Mouse (Mus musculus) liver, embryonic 12.5 days (tissue): ENCODE data around the gene Kat6b. TPM values are rescaled to one million over a fixed set of nuclear protein-coding genes. Genes with fewer than 3 reads are reported as not detected.

Experiments used
- ATAC-seq: fragments of 200-750 bp; cut with Nextera tagmentation; 2 replicates; pipeline ENCODE4 v1.8.0; 2017; ENCODE audit warnings: moderate number of reproducible peaks, mild to moderate bottlenecking, moderate library complexity
- H3K27ac ChIP-seq: fragments of 300-500 bp; sonication (generic); 2 replicates; pipeline ENCODE4 v1.5.1; 2016; ENCODE audit warnings: mild to moderate bottlenecking
- H3K27me3 ChIP-seq: fragments of 300-500 bp; sonication (generic); replicated peaks from 2 replicates; pipeline ENCODE4 v1.6.1; 2016; ENCODE audit warnings: mild to moderate bottlenecking, moderate library complexity
- H3K36me3 ChIP-seq: fragments of 300-500 bp; sonication (generic); 2 replicates; pipeline ENCODE4 v1.6.1; 2016; ENCODE audit warnings: mild to moderate bottlenecking, moderate library complexity
- H3K4me1 ChIP-seq: fragments of 300-500 bp; sonication (generic); 2 replicates; pipeline ENCODE4 v1.6.1; 2016
- H3K4me2 ChIP-seq: fragments of 300-500 bp; sonication (generic); 2 replicates; pipeline ENCODE4 v1.6.1; 2016; ENCODE audit warnings: mild to moderate bottlenecking, moderate library complexity
- H3K4me3 ChIP-seq: fragments of 300-500 bp; sonication (generic); 2 replicates; pipeline ENCODE4 v1.5.1; 2016; ENCODE audit warnings: mild to moderate bottlenecking, moderate library complexity
- H3K9ac ChIP-seq: fragments of 300-500 bp; sonication (generic); 2 replicates; pipeline ENCODE4 v1.6.1; 2016; ENCODE audit warnings: mild to moderate bottlenecking, moderate library complexity
- H3K9me3 ChIP-seq: fragments of 300-500 bp; sonication (generic); replicated peaks from 2 replicates; pipeline ENCODE4 v1.6.1; 2016; ENCODE audit warnings: mild to moderate bottlenecking, moderate library complexity
- WGBS: fragments of 180-500 bp; shearing (Covaris S2); methylation state at CpG from one replicate; pipeline ENCODE4 v1.1.7; 2016; ENCODE audit not compliant: insufficient replicate concordance; 5-methylcytosine and 5-hydroxymethylcytosine counted together
- polyA plus RNA-seq: library from polyadenylated mRNA; unstranded; fragments of >200 nt; fragmentation: Nextera tagmentation; extraction: Ambion mirVana; gene quantifications from 2 replicates; pipeline ENCODE4 v1.2.1, GENCODE M21; 2016

Kat6b gene
- polyA plus RNA-seq, 1 experiment from 2014 or later = 3.9 TPM

- Histone ChIP-seq H3K27ac (no peak overlapping the region), H3K36me3 (no peaks in the 10 kb centered on the region), H3K9ac (no peak overlapping the region), H3K9me3 (no peaks in the 10 kb centered on the region), H3K27me3 (no peaks in the 10 kb centered on the region), H3K4me1 (peaks cover 20% of the 10 kb centered on the region), H3K4me3 (no peak overlapping the region), H3K4me2 (no peak overlapping the region)
- ATAC-seq = no peak
- 85% methylated on average over 11 of the region's 11 CpGs for WGBS
Observed at GRCm38 (mm10) chr14:21536485-21537181, 55.4 kb downstream of the Kat6b start.

- peaks cover 22% of the 10 kb centered on the region for H3K4me1 ChIP-seq
- peak overlapping the region; percentile 19; the same call in 1 of the 2 replicates for H3K4me2 ChIP-seq
- no peak for ATAC-seq
- peaks cover 9% of the 10 kb centered on the region for H3K36me3 ChIP-seq
- no peaks in the 10 kb centered on the region for H3K27me3 ChIP-seq
- no peaks in the 10 kb centered on the region for H3K9me3 ChIP-seq
- no peak overlapping the region for H3K27ac ChIP-seq
- H3K9ac ChIP-seq = no peak overlapping the region
- no peak overlapping the region for H3K4me3 ChIP-seq
- WGBS = 47% methylated on average over 3 of the region's 3 CpGs
Observed at GRCm38 (mm10) chr14:21537838-21538237, 56.6 kb downstream of the Kat6b start.

- H3K9me3 ChIP-seq = no peaks in the 10 kb centered on the region
- H3K4me1 ChIP-seq = peaks cover 26% of the 10 kb centered on the region
- H3K9ac ChIP-seq = no peak overlapping the region
- 57% methylated on average over 3 of the region's 3 CpGs for WGBS
- no peaks in the 10 kb centered on the region for H3K27me3 ChIP-seq
- no peak for ATAC-seq
- H3K27ac ChIP-seq = no peak overlapping the region
- no peak overlapping the region for H3K4me2 ChIP-seq
- H3K4me3 ChIP-seq = no peak overlapping the region
- H3K36me3 ChIP-seq = peaks cover 9% of the 10 kb centered on the region
Observed at GRCm38 (mm10) chr14:21539731-21540130, 58.5 kb downstream of the Kat6b start.

- H3K36me3 ChIP-seq = peaks cover 9% of the 10 kb centered on the region
- H3K27ac ChIP-seq = no peak overlapping the region
- no peak overlapping the region for H3K9ac ChIP-seq
- H3K4me2 ChIP-seq = no peak overlapping the region
- ATAC-seq = no peak
- H3K4me3 ChIP-seq = no peak overlapping the region
- no peaks in the 10 kb centered on the region for H3K9me3 ChIP-seq
- H3K27me3 ChIP-seq = no peaks in the 10 kb centered on the region
- 62% methylated on average over 3 of the region's 3 CpGs for WGBS
- peaks cover 28% of the 10 kb centered on the region for H3K4me1 ChIP-seq
Observed at GRCm38 (mm10) chr14:21540361-21540760, 59.1 kb downstream of the Kat6b start.

GRCm38 (mm10) chr14:21545529-21545928 is 64.3 kb downstream of the Kat6b start:
- no peaks in the 10 kb centered on the region for H3K9me3 ChIP-seq
- H3K36me3 ChIP-seq = peaks cover 9% of the 10 kb centered on the region

GRCm38 (mm10) chr14:21546351-21546750 is 65.1 kb downstream of the Kat6b start:
- no peaks in the 10 kb centered on the region for H3K9me3 ChIP-seq
- H3K27ac ChIP-seq = no peak overlapping the region
- 87% methylated on average over 3 of the region's 3 CpGs for WGBS
- H3K36me3 ChIP-seq = peaks cover 9% of the 10 kb centered on the region
- no peak overlapping the region for H3K9ac ChIP-seq
- no peak overlapping the region for H3K4me2 ChIP-seq
- no peak overlapping the region for H3K4me3 ChIP-seq
- peaks cover 50% of the 10 kb centered on the region for H3K4me1 ChIP-seq
- H3K27me3 ChIP-seq = no peaks in the 10 kb centered on the region
- ATAC-seq = no peak

More at GRCm38 (mm10) chr14:21545529-21545928, 64.3 kb downstream of the Kat6b start:
- no peak overlapping the region for H3K4me3 ChIP-seq
- 77% methylated on average over 4 of the region's 4 CpGs for WGBS
- H3K4me1 ChIP-seq = peaks cover 48% of the 10 kb centered on the region
- no peak for ATAC-seq
- no peaks in the 10 kb centered on the region for H3K27me3 ChIP-seq
- no peak overlapping the region for H3K4me2 ChIP-seq
- no peak overlapping the region for H3K9ac ChIP-seq
- no peak overlapping the region for H3K27ac ChIP-seq

- H3K36me3 ChIP-seq = peaks cover 4% of the 10 kb centered on the region
- no peak overlapping the region for H3K9ac ChIP-seq
- WGBS = 54% methylated on average over 7 of the region's 7 CpGs
- no peak overlapping the region for H3K4me2 ChIP-seq
- no peak overlapping the region for H3K4me3 ChIP-seq
- H3K4me1 ChIP-seq = peaks cover 53% of the 10 kb centered on the region
- no peaks in the 10 kb centered on the region for H3K27me3 ChIP-seq
- ATAC-seq = no peak
- H3K27ac ChIP-seq = 0 out of 2 replicates have a peak overlapping the region, but pooled peaks have one; percentile 28
- H3K9me3 ChIP-seq = no peaks in the 10 kb centered on the region
Observed at GRCm38 (mm10) chr14:21547297-21547696, 66.1 kb downstream of the Kat6b start.

- Histone ChIP-seq H3K4me1 (peaks cover 50% of the 10 kb centered on the region), H3K36me3 (no peaks in the 10 kb centered on the region), H3K4me2 (no peak overlapping the region), H3K27me3 (no peaks in the 10 kb centered on the region), H3K9ac (no peak overlapping the region), H3K4me3 (no peak overlapping the region), H3K9me3 (no peaks in the 10 kb centered on the region), H3K27ac (no peak overlapping the region)
- ATAC-seq = no peak
- WGBS = 66% methylated on average over 3 of the region's 3 CpGs
Observed at GRCm38 (mm10) chr14:21547965-21548364, 66.7 kb downstream of the Kat6b start.

- no peaks in the 10 kb centered on the region for H3K9me3 ChIP-seq
- H3K27ac ChIP-seq = peak overlapping the region; percentile 75
- no peaks in the 10 kb centered on the region for H3K36me3 ChIP-seq
- peak overlapping the region; percentile 29; the same call in 1 of the 2 replicates for H3K9ac ChIP-seq
- ATAC-seq = peak; percentile 86
- H3K4me3 ChIP-seq = peak overlapping the region; percentile 14
- peaks cover 48% of the 10 kb centered on the region for H3K4me1 ChIP-seq
- WGBS = 30% methylated on average over 6 of the region's 6 CpGs
- no peaks in the 10 kb centered on the region for H3K27me3 ChIP-seq
- H3K4me2 ChIP-seq = peak overlapping the region; percentile 60
Observed at GRCm38 (mm10) chr14:21548952-21549607, 67.8 kb downstream of the Kat6b start.

GRCm38 (mm10) chr14:21549608-21550115 is 68.4 kb downstream of the Kat6b start:
- peak overlapping the region; percentile 60 for H3K4me2 ChIP-seq
- WGBS = 51% methylated on average over 6 of the region's 6 CpGs
- H3K27ac ChIP-seq = peak overlapping the region; percentile 75
- ATAC-seq = peak; percentile 80
- H3K4me3 ChIP-seq = peak overlapping the region; percentile 14
- no peaks in the 10 kb centered on the region for H3K27me3 ChIP-seq
- H3K9me3 ChIP-seq = no peaks in the 10 kb centered on the region
- peaks cover 48% of the 10 kb centered on the region for H3K4me1 ChIP-seq
- no peaks in the 10 kb centered on the region for H3K36me3 ChIP-seq
- H3K9ac ChIP-seq = 0 out of 2 replicates have a peak overlapping the region, but pooled peaks have one; percentile 31

GRCm38 (mm10) chr14:21550576-21550975 is 69.3 kb downstream of the Kat6b start:
- peaks cover 43% of the 10 kb centered on the region for H3K4me1 ChIP-seq
- no peaks in the 10 kb centered on the region for H3K36me3 ChIP-seq
- ATAC-seq = no peak
- 80% methylated on average over 7 of the region's 7 CpGs for WGBS
- no peaks in the 10 kb centered on the region for H3K27me3 ChIP-seq
- no peak overlapping the region for H3K9ac ChIP-seq
- H3K4me2 ChIP-seq = no peak overlapping the region
- H3K27ac ChIP-seq = no peak overlapping the region
- no peaks in the 10 kb centered on the region for H3K9me3 ChIP-seq
- H3K4me3 ChIP-seq = no peak overlapping the region

GRCm38 (mm10) chr14:21551655-21552054 is 70.4 kb downstream of the Kat6b start:
- Histone ChIP-seq H3K4me3 (no peak overlapping the region), H3K4me1 (peaks cover 41% of the 10 kb centered on the region), H3K4me2 (no peak overlapping the region), H3K27me3 (no peaks in the 10 kb centered on the region), H3K9ac (no peak overlapping the region), H3K9me3 (no peaks in the 10 kb centered on the region), H3K27ac (no peak overlapping the region), H3K36me3 (no peaks in the 10 kb centered on the region)
- no peak for ATAC-seq
- 87% methylated on average over 7 of the region's 7 CpGs for WGBS
